Mouse (Mus musculus) thymus, adult 2 months (tissue): Measurements from ENCODE around the gene Pqlc3. TPM values are rescaled to one million over a fixed set of nuclear protein-coding genes. Genes with fewer than 3 reads are reported as not detected.

Experiments
- DNase-seq: peaks from one replicate; pipeline ENCODE4 v3.0.0; 2021
- H3K27ac ChIP-seq: fragments of 200-500 bp; 2 replicates; pipeline ENCODE4 v1.5.1; 2012; ENCODE audit warnings: low read length, control low read depth; ENCODE audit not compliant: control insufficient read depth, insufficient read depth
- H3K27me3 ChIP-seq: fragments of 200-500 bp; 2 replicates; pipeline ENCODE4 v1.6.1; 2012; ENCODE audit warnings: mild to moderate bottlenecking, low read length, moderate library complexity, mixed read lengths; ENCODE audit not compliant: control insufficient read depth, insufficient read depth
- H3K36me3 ChIP-seq: fragments of 200-500 bp; 2 replicates; pipeline ENCODE4 v1.6.1; 2012; ENCODE audit warnings: mild to moderate bottlenecking, low read length, moderate library complexity; ENCODE audit not compliant: control insufficient read depth, insufficient read depth
- H3K4me1 ChIP-seq: fragments of 200-500 bp; replicated peaks from 2 replicates; pipeline ENCODE4 v1.6.1; 2012; ENCODE audit warnings: low read length; ENCODE audit not compliant: control insufficient read depth, insufficient read depth
- H3K4me3 ChIP-seq: fragments of 200-500 bp; 2 replicates; pipeline ENCODE4 v1.5.1; 2012; ENCODE audit warnings: mild to moderate bottlenecking, low read length, control low read depth, moderate library complexity; ENCODE audit not compliant: control insufficient read depth, insufficient read depth
- CTCF ChIP-seq: fragments of 200-500 bp; IDR thresholded peaks from 2 replicates; pipeline ENCODE4 v1.5.1; 2012; ENCODE audit warnings: mild to moderate bottlenecking, control low read depth, low read length, moderate library complexity, borderline replicate concordance; ENCODE audit not compliant: control insufficient read depth, poor library complexity, insufficient read depth; ENCODE audit errors: extremely low read depth
- POLR2A ChIP-seq: fragments of 200-500 bp; IDR thresholded peaks from 2 replicates; pipeline ENCODE4 v1.6.1; 2012; ENCODE audit warnings: mild to moderate bottlenecking, low read length, control low read depth, moderate library complexity; ENCODE audit not compliant: control insufficient read depth, poor library complexity, insufficient read depth; ENCODE audit errors: extremely low read depth
- WGBS: fragments of 180-500 bp; shearing (Covaris S2); methylation state at CpG from one replicate; pipeline ENCODE4 v1.1.7; 2018; 5-methylcytosine and 5-hydroxymethylcytosine counted together
- polyA plus RNA-seq: library from polyadenylated mRNA; depleted of rRNA; stranded (reverse); fragments of >200 nt; gene quantifications from 2 replicates; pipeline ENCODE4 v1.2.3, GENCODE M21; 2012

The Pqlc3 gene
- polyA plus RNA-seq, 1 experiment = 114 TPM

- no peak overlapping the region for H3K27ac ChIP-seq
- peaks cover 6% of the 10 kb centered on the region; the same call in 1 of the 2 replicates for H3K36me3 ChIP-seq
- H3K4me3 ChIP-seq = no peak overlapping the region
- WGBS = 100% methylated on average over 2 of the region's 2 CpGs
- peaks cover 12% of the 10 kb centered on the region for H3K4me1 ChIP-seq
- H3K27me3 ChIP-seq = no peaks in the 10 kb centered on the region
- no peak for DNase-seq
- TF ChIP-seq POLR2A (no peak), CTCF (no peak)
Measured at GRCm38 (mm10) chr12:16994291-16994690, 5.9 kb downstream of the Pqlc3 start.

- Histone ChIP-seq H3K4me3 (no peak overlapping the region), H3K27ac (no peak overlapping the region), H3K4me1 (peaks cover 3% of the 10 kb centered on the region; the same call in 1 of the 2 replicates), H3K36me3 (peaks cover 6% of the 10 kb centered on the region; the same call in 1 of the 2 replicates), H3K27me3 (no peaks in the 10 kb centered on the region)
- WGBS = 95% methylated on average over 2 of the region's 2 CpGs
- DNase-seq = no peak
- TF ChIP-seq CTCF (no peak), POLR2A (no peak)
Measured at GRCm38 (mm10) chr12:16992355-16992754, 7.9 kb downstream of the Pqlc3 start.

GRCm38 (mm10) chr12:16991376-16991775 is 8.8 kb downstream of the Pqlc3 start:
- TF ChIP-seq CTCF (no peak), POLR2A (no peak)
- H3K4me1 ChIP-seq = no peaks in the 10 kb centered on the region
- no peak overlapping the region for H3K27ac ChIP-seq
- no peak for DNase-seq
- peaks cover 6% of the 10 kb centered on the region; the same call in 1 of the 2 replicates for H3K36me3 ChIP-seq
- H3K27me3 ChIP-seq = no peaks in the 10 kb centered on the region
- WGBS = over 99% methylated on average over 2 of the region's 2 CpGs
- no peak overlapping the region for H3K4me3 ChIP-seq

GRCm38 (mm10) chr12:16985778-16986177 is 14.4 kb downstream of the Pqlc3 start:
- no peaks in the 10 kb centered on the region for H3K27me3 ChIP-seq
- peaks cover 4% of the 10 kb centered on the region; the same call in 1 of the 2 replicates for H3K36me3 ChIP-seq
- DNase-seq = no peak
- 95% methylated on average over 1 of the region's 1 CpGs for WGBS
- no peak overlapping the region for H3K27ac ChIP-seq
- H3K4me1 ChIP-seq = no peaks in the 10 kb centered on the region
- TF ChIP-seq CTCF = no peak
- no peak for TF ChIP-seq POLR2A
- H3K4me3 ChIP-seq = no peak overlapping the region

GRCm38 (mm10) chr12:16977120-16977519 is 23.1 kb downstream of the Pqlc3 start:
- DNase-seq = no peak
- Histone ChIP-seq H3K4me3 (no peak overlapping the region), H3K4me1 (no peaks in the 10 kb centered on the region), H3K36me3 (peaks cover 61% of the 10 kb centered on the region), H3K27me3 (no peaks in the 10 kb centered on the region), H3K27ac (no peak overlapping the region)
- no peak for TF ChIP-seq POLR2A
- no peak for TF ChIP-seq CTCF

- H3K36me3 ChIP-seq = peaks cover 31% of the 10 kb centered on the region
- no peak for TF ChIP-seq POLR2A
- no peak for TF ChIP-seq CTCF
Measured at GRCm38 (mm10) chr12:16966811-16967210, 33.4 kb downstream of the Pqlc3 start.

GRCm38 (mm10) chr12:16963354-16963753 is 36.9 kb downstream of the Pqlc3 start:
- WGBS = 98% methylated on average over 2 of the region's 2 CpGs
- TF ChIP-seq CTCF = no peak
- TF ChIP-seq POLR2A = no peak
- H3K4me1 ChIP-seq = no peaks in the 10 kb centered on the region
- H3K36me3 ChIP-seq = peaks cover 39% of the 10 kb centered on the region
- no peak overlapping the region for H3K27ac ChIP-seq
- no peak for DNase-seq
- H3K27me3 ChIP-seq = no peaks in the 10 kb centered on the region
- no peak overlapping the region for H3K4me3 ChIP-seq

More at GRCm38 (mm10) chr12:16966811-16967210, 33.4 kb downstream of the Pqlc3 start:
- Histone ChIP-seq H3K4me3 (no peak overlapping the region), H3K27ac (no peak overlapping the region), H3K27me3 (no peaks in the 10 kb centered on the region), H3K4me1 (no peaks in the 10 kb centered on the region)
- DNase-seq = no peak
- 96% methylated on average over 2 of the region's 2 CpGs for WGBS
